Mouse (Mus musculus) intestine, postnatal 0 days (tissue): ENCODE measurements around the gene Rapgef4. TPM values are rescaled to one million over a fixed set of nuclear protein-coding genes. Genes with fewer than 3 reads are reported as not detected.
A peak's percentile ranks its signal among the peaks of the same experiment; 100 is the strongest.

Experiments used
- ATAC-seq: fragments of 200-750 bp; cut with Nextera tagmentation; 2 replicates; pipeline ENCODE4 v1.8.0; 2017; ENCODE audit warnings: mild to moderate bottlenecking, moderate TSS enrichment, moderate library complexity
- H3K27ac ChIP-seq: fragments of 300-500 bp; sonication (generic); 2 replicates; pipeline ENCODE4 v1.5.1; 2014; ENCODE audit warnings: mild to moderate bottlenecking, low read depth, low read length, moderate library complexity
- H3K27me3 ChIP-seq: fragments of 300-500 bp; sonication (generic); replicated peaks from 2 replicates; pipeline ENCODE4 v1.6.1; 2014; ENCODE audit warnings: low read length, mixed read lengths; ENCODE audit not compliant: control insufficient read depth, insufficient read depth
- H3K36me3 ChIP-seq: fragments of 300-500 bp; sonication (generic); 2 replicates; pipeline ENCODE4 v1.6.1; 2014; ENCODE audit warnings: mild to moderate bottlenecking, moderate library complexity; ENCODE audit not compliant: control insufficient read depth, insufficient read depth
- H3K4me1 ChIP-seq: fragments of 300-500 bp; sonication (generic); replicated peaks from 2 replicates; pipeline ENCODE4 v1.6.1; 2014; ENCODE audit warnings: antibody characterized with exemption, low read length, mixed read lengths; ENCODE audit not compliant: control insufficient read depth, insufficient read depth
- H3K4me2 ChIP-seq: fragments of 300-500 bp; sonication (generic); replicated peaks from 2 replicates; pipeline ENCODE4 v1.6.1; 2014; ENCODE audit warnings: low read depth, mild to moderate bottlenecking, moderate library complexity
- H3K4me3 ChIP-seq: fragments of 300-500 bp; sonication (generic); 2 replicates; pipeline ENCODE4 v1.5.1; 2014; ENCODE audit warnings: low read depth, low read length
- H3K9ac ChIP-seq: fragments of 300-500 bp; sonication (generic); 2 replicates; pipeline ENCODE4 v1.6.1; 2014; ENCODE audit warnings: mild to moderate bottlenecking, low read depth, low read length
- H3K9me3 ChIP-seq: fragments of 300-500 bp; sonication (generic); 2 replicates; pipeline ENCODE4 v1.6.1; 2016; ENCODE audit warnings: mixed run types; ENCODE audit not compliant: control insufficient read depth
- CTCF ChIP-seq: sonication (generic); IDR thresholded peaks from 2 replicates; pipeline ENCODE4 v1.5.1; 2016; ENCODE audit warnings: low read depth, mild to moderate bottlenecking, control low read depth, antibody characterized with exemption, moderate library complexity
- WGBS: fragments of 180-500 bp; shearing (Covaris S2); extraction: QIAGEN DNeasy Blood & Tissue Kit; methylation state at CpG from one replicate; pipeline ENCODE4 v1.1.7; 2014; 5-methylcytosine and 5-hydroxymethylcytosine counted together
- polyA plus RNA-seq: library from polyadenylated mRNA; unstranded; fragments of >200 nt; fragmentation: Nextera tagmentation; extraction: Ambion mirVana; gene quantifications from 2 replicates; pipeline ENCODE4 v1.2.1, GENCODE M21; 2015

Rapgef4 gene
- polyA plus RNA-seq, 1 experiment from 2014 or later = 2.7 TPM

DNA sequence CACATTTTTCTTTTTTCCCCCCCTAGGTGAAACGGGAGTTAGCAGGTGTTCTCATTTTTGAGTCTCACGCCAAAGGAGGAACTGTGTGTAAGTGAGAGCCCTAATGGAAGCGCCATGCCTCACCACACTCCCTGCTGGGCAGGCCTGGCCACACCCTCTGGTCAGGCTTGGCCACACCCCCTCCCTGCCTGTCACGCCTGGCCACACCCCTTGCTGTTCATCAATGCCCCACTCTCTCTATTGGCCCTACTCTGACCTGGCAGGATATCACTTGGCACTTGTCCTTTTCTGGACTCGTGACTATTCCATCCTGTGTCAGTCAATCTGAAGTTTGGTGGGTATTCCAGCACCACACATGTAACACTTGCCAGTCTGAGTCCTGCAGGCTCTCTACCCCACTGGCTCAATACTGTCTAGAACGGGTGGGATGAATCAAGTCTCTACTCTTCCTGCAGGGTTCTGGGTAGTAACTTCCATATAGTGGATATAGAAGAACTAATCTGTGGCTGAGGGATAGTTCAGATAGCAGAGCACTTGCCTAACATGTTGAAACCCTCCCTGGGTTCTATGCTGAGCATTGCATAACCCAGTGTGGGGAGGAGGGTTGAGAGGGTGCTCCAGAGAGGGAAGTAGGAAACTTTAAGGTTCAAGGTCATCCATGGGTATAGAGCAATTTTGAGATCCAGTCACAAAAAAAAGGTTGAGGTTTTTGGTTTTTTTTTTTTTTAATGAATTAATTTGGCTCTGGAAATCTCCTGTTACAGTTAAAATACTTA lies 215.3 kb downstream of the Rapgef4 start:
- H3K4me2 ChIP-seq = no peak overlapping the region
- H3K27me3 ChIP-seq = 0 out of 2 replicates have a peak, but pooled peaks cover 3% of the 10 kb centered on the region
- WGBS = 75% methylated on average over 6 of the region's 6 CpGs
- H3K27ac ChIP-seq = no peak overlapping the region
- H3K4me1 ChIP-seq = no peaks in the 10 kb centered on the region
- no peak overlapping the region for H3K9ac ChIP-seq
- H3K36me3 ChIP-seq = no peaks in the 10 kb centered on the region
- H3K9me3 ChIP-seq = 0 out of 2 replicates have a peak, but pooled peaks cover 2% of the 10 kb centered on the region
- no peak overlapping the region for H3K4me3 ChIP-seq
- TF ChIP-seq CTCF = no peak
- no peak for ATAC-seq

DNA sequence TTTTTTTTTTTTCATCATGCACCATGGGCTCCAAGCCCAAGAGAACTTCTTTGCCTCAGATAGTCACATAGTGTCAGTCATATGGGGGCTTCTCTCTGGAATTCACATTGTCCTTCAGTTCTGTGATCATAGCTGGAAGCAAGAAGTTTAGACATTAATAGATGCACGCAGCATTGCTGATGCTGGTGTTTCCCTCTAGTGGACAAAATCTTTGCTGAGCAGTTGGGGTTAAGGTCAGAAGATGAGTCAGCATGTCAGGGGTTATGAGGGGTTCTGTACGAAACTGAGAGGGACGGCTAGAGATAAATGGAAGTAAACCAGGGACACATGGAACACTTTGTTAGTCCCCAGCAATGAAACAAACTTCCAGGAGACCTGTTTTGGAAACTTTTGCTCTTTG lies 216.0 kb downstream of the Rapgef4 start:
- no peak overlapping the region for H3K27ac ChIP-seq
- H3K4me2 ChIP-seq = no peak overlapping the region
- 0 out of 2 replicates have a peak, but pooled peaks cover 3% of the 10 kb centered on the region for H3K27me3 ChIP-seq
- H3K9me3 ChIP-seq = no peaks in the 10 kb centered on the region
- no peak overlapping the region for H3K4me3 ChIP-seq
- H3K36me3 ChIP-seq = no peaks in the 10 kb centered on the region
- 31% methylated on average over 3 of the region's 3 CpGs for WGBS
- ATAC-seq = no peak
- no peak overlapping the region for H3K9ac ChIP-seq
- H3K4me1 ChIP-seq = no peaks in the 10 kb centered on the region
- TF ChIP-seq CTCF = peak; percentile 65

DNA sequence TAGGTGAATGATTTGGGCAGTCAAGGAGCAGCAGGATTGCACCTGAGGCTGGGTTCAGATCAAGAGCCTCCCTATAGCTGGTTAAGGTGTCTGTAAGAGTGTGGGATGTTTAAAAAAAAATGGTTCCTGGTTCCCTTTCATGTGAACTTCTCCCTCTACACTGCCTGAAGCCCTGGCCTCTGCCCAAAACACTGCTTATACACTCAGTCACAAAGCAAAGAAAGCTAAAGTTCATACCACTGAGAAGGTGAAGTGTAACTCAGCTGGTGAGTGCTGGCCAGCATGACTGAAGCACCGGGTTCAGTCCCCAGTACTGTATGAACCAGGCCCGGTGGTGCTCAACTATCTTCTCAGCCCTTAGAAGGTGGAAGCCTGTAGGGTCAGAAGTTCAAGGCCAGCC lies 218.4 kb downstream of the Rapgef4 start:
- no peak for ATAC-seq
- Histone ChIP-seq H3K27me3 (no peaks in the 10 kb centered on the region), H3K27ac (no peak overlapping the region), H3K4me1 (no peaks in the 10 kb centered on the region), H3K9ac (no peak overlapping the region), H3K9me3 (no peaks in the 10 kb centered on the region), H3K4me3 (no peak overlapping the region), H3K4me2 (no peak overlapping the region), H3K36me3 (no peaks in the 10 kb centered on the region)
- no peak for TF ChIP-seq CTCF
- 86% methylated on average over 2 of the region's 2 CpGs for WGBS

DNA sequence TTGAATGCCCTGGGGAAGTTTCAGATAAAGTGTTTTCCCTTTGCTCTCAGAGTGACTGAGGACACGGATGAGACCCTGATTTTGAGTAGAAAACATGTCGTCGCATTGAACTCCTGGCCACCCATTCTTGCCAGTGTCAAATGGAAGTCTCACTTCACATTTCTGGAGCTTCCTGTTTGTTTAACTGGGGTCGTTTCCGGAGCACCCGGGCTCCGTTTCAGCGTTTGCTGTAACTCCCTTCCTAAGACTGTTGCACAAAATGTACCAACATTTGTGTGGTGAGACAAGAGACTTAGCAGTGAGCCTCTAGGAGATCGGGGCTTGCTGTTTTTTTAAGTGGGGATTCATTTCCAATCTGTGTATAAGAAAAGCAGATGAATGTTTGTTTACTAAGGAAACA lies 220.5 kb downstream of the Rapgef4 start:
- no peak overlapping the region for H3K4me2 ChIP-seq
- H3K9me3 ChIP-seq = no peaks in the 10 kb centered on the region
- TF ChIP-seq CTCF = no peak
- no peaks in the 10 kb centered on the region for H3K27me3 ChIP-seq
- no peak overlapping the region for H3K27ac ChIP-seq
- H3K36me3 ChIP-seq = no peaks in the 10 kb centered on the region
- no peaks in the 10 kb centered on the region for H3K4me1 ChIP-seq
- no peak overlapping the region for H3K4me3 ChIP-seq
- WGBS = 39% methylated on average over 9 of the region's 9 CpGs
- no peak overlapping the region for H3K9ac ChIP-seq
- no peak for ATAC-seq

DNA sequence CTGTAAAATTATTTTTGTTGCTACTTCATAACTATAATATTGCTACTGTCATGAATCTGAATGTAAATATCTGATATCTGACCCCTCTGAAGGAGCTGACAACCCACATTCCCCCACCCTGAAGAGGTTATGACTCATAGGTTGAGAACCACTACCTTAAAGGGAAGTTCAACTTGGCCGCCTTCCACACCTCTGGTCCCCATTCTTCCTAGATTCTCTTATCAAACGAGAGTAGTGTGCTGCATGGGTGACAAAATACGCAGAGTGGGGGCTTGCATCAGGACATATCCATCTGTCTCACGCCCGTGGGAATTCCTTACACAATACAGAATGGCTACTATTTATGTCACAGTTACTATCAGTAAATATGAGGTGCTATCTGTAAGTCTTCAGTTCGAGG lies 221.2 kb downstream of the Rapgef4 start:
- 60% methylated on average over 6 of the region's 6 CpGs for WGBS
- Histone ChIP-seq H3K27ac (no peak overlapping the region), H3K9ac (no peak overlapping the region), H3K4me2 (no peak overlapping the region), H3K36me3 (no peaks in the 10 kb centered on the region), H3K27me3 (no peaks in the 10 kb centered on the region), H3K4me3 (no peak overlapping the region), H3K9me3 (no peaks in the 10 kb centered on the region), H3K4me1 (no peaks in the 10 kb centered on the region)
- no peak for ATAC-seq
- TF ChIP-seq CTCF = no peak

DNA sequence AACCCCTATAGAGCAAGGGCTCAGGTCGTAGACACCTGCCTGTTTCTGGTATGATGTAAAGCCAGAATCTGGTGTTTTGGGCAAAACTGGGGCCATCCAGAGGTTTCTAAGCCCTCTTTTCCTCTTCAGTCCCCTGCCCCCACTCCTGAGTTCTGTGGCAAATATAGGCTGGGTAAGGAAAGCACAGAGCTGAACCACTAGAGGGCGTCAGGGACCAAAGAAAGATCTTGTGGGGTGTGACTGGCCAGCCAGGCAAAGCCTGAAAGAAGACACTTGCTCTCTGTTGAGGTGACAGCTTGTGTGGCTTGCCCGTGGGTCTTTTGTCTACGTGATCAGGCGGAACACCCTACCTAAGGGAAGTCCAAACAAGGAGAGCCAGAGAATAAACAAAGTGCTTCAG lies 222.6 kb downstream of the Rapgef4 start:
- Histone ChIP-seq H3K4me3 (peak overlapping the region; percentile 20; the same call in 1 of the 2 replicates), H3K36me3 (no peaks in the 10 kb centered on the region), H3K27ac (no peak overlapping the region), H3K4me1 (no peaks in the 10 kb centered on the region), H3K9me3 (no peaks in the 10 kb centered on the region), H3K4me2 (peak overlapping the region; percentile 63), H3K9ac (no peak overlapping the region), H3K27me3 (no peaks in the 10 kb centered on the region)
- WGBS = 8% methylated on average over 5 of the region's 5 CpGs
- ATAC-seq = peak; percentile 41; the same call in 1 of the 2 replicates
- TF ChIP-seq CTCF = peak; percentile 95
